Mouse (Mus musculus) limb, embryonic 12.5 days (tissue): ENCODE measurements around the gene Slc34a1. TPM values are rescaled to one million over a fixed set of nuclear protein-coding genes. Genes with fewer than 3 reads are reported as not detected.

Experiments
- ATAC-seq: fragments of 200-750 bp; cut with Nextera tagmentation; 2 replicates; pipeline ENCODE4 v1.8.0; 2017; ENCODE audit warnings: low read depth, moderate TSS enrichment; ENCODE audit not compliant: insufficient number of reproducible peaks, insufficient read depth, low FRiP score, low TSS enrichment
- H3K27ac ChIP-seq: fragments of 300-500 bp; sonication (generic); 2 replicates; pipeline ENCODE4 v1.5.1; 2016; ENCODE audit warnings: mild to moderate bottlenecking, moderate library complexity
- H3K27me3 ChIP-seq: fragments of 300-500 bp; sonication (generic); 2 replicates; pipeline ENCODE4 v1.6.1; 2016; ENCODE audit warnings: mild to moderate bottlenecking, moderate library complexity
- H3K36me3 ChIP-seq: fragments of 300-500 bp; sonication (generic); 2 replicates; pipeline ENCODE4 v1.6.1; 2016; ENCODE audit warnings: mild to moderate bottlenecking, moderate library complexity
- H3K4me1 ChIP-seq: fragments of 300-500 bp; sonication (generic); replicated peaks from 2 replicates; pipeline ENCODE4 v1.6.1; 2016
- H3K4me2 ChIP-seq: fragments of 300-500 bp; sonication (generic); 2 replicates; pipeline ENCODE4 v1.6.1; 2016; ENCODE audit warnings: mild to moderate bottlenecking, moderate library complexity
- H3K4me3 ChIP-seq: fragments of 300-500 bp; sonication (generic); replicated peaks from 2 replicates; pipeline ENCODE4 v1.5.1; 2016; ENCODE audit warnings: mild to moderate bottlenecking
- H3K9ac ChIP-seq: fragments of 300-500 bp; sonication (generic); replicated peaks from 2 replicates; pipeline ENCODE4 v1.6.1; 2016; ENCODE audit warnings: mild to moderate bottlenecking, moderate library complexity
- H3K9me3 ChIP-seq: fragments of 300-500 bp; sonication (generic); 2 replicates; pipeline ENCODE4 v1.6.1; 2016; ENCODE audit warnings: mild to moderate bottlenecking, moderate library complexity
- WGBS: fragments of 180-500 bp; shearing (Covaris S2); methylation state at CpG from one replicate; pipeline ENCODE4 v1.1.7; 2016; 5-methylcytosine and 5-hydroxymethylcytosine counted together
- polyA plus RNA-seq: library from polyadenylated mRNA; unstranded; fragments of >200 nt; fragmentation: Nextera tagmentation; extraction: Ambion mirVana; gene quantifications from 2 replicates; pipeline ENCODE4 v1.2.1, GENCODE M21; 2016

Slc34a1 gene
- not detected in 2 replicates for polyA plus RNA-seq

DNA sequence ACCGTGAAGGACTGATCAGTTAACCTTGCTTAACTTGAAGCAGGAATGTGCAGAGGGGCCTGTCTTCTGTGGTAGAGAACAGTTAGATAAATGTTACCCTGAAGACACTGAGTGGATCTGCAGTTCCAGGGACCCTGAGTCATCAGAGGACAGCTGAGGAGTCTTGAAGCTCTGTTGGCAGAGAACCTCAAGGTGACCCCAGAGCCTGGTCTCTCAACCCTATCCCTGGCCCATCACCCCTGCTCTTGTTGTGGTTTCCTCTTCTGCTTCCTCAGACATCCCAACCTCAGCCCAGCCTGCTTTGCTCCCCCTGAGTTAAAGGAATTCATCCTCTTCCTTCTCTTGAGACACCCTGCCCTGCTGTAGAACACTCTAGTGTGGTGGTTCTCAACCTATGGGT lies at the start of gene Slc34a1:
Gene Slc34a1 (plus strand): TSS at position 100 of the 400 bp plus-strand sequence.
- no peaks in the 10 kb centered on the region for H3K36me3 ChIP-seq
- H3K27me3 ChIP-seq = peaks cover 30% of the 10 kb centered on the region
- H3K9me3 ChIP-seq = no peaks in the 10 kb centered on the region
- no peaks in the 10 kb centered on the region for H3K4me1 ChIP-seq
- H3K4me2 ChIP-seq = no peak within 1 kb of the TSS
- no peak within 1 kb of the TSS for H3K4me3 ChIP-seq
- 85% methylated on average over 1 of the region's 1 CpGs for WGBS
- no peak within 1 kb of the TSS for H3K27ac ChIP-seq
- H3K9ac ChIP-seq = no peak within 1 kb of the TSS
- no peak for ATAC-seq

- H3K9ac ChIP-seq = no peak overlapping the region
- no peaks in the 10 kb centered on the region for H3K27me3 ChIP-seq
- peaks cover 14% of the 10 kb centered on the region for H3K4me1 ChIP-seq
- no peak overlapping the region for H3K27ac ChIP-seq
- peak overlapping the region; percentile 91 for H3K4me2 ChIP-seq
- ATAC-seq = no peak
- peaks cover 48% of the 10 kb centered on the region for H3K36me3 ChIP-seq
- H3K9me3 ChIP-seq = no peaks in the 10 kb centered on the region
- peak overlapping the region; percentile 95 for H3K4me3 ChIP-seq
Observed at GRCm38 (mm10) chr13:55361145-55361544, 36.8 kb upstream of the Slc34a1 start.

- ATAC-seq = 0 out of 2 replicates have a peak, but pooled peaks have one; percentile 6
- Histone ChIP-seq H3K4me1 (peaks cover 14% of the 10 kb centered on the region), H3K4me2 (peak overlapping the region; percentile 91), H3K27me3 (no peaks in the 10 kb centered on the region), H3K4me3 (peak overlapping the region; percentile 95), H3K9me3 (no peaks in the 10 kb centered on the region), H3K9ac (peak overlapping the region; percentile 86), H3K36me3 (peaks cover 40% of the 10 kb centered on the region), H3K27ac (peak overlapping the region; percentile 91)
- 1% methylated on average over 32 of the region's 32 CpGs for WGBS
Observed at GRCm38 (mm10) chr13:55361974-55362452, 36.0 kb upstream of the Slc34a1 start.

GRCm38 (mm10) chr13:55362453-55363060 lies 35.4 kb upstream of the Slc34a1 start, which contains the start of gene Lman2:
Lman2 (minus strand) TSS chr13:55362783.
- peaks cover 14% of the 10 kb centered on the region for H3K4me1 ChIP-seq
- peaks cover 34% of the 10 kb centered on the region for H3K36me3 ChIP-seq
- H3K9me3 ChIP-seq = no peaks in the 10 kb centered on the region
- H3K27ac ChIP-seq = peak within 1 kb of the TSS; percentile 91
- peak within 1 kb of the TSS; percentile 95 for H3K4me3 ChIP-seq
- H3K27me3 ChIP-seq = no peaks in the 10 kb centered on the region
- peak within 1 kb of the TSS; percentile 86 for H3K9ac ChIP-seq
- peak; percentile 98 for ATAC-seq
- H3K4me2 ChIP-seq = peak within 1 kb of the TSS; percentile 91
- WGBS = under 1% methylated on average over 35 of the region's 35 CpGs

DNA sequence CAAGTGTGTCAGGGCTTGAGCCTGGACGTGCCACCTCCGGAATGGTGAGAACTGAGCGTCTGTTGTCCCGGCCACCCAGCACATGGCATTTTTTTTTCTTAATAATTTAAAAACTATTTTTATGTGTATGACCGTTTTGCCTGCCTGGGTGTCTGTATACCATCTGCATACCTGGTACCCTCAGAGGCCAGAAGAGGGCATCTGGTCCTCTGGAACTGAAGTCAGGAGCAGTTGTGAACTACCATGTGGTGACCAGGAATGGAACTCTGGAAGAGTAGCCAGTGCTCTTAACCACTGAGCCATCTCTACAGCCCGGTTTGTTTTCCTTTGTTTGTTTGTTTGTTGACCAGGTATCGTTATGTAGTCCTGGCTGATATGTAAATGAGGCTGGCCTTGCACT lies 29.6 kb upstream of the Slc34a1 start:
- ATAC-seq = no peak
- H3K4me3 ChIP-seq = no peak overlapping the region
- no peak overlapping the region for H3K27ac ChIP-seq
- H3K4me1 ChIP-seq = no peaks in the 10 kb centered on the region
- no peak overlapping the region for H3K4me2 ChIP-seq
- no peaks in the 10 kb centered on the region for H3K36me3 ChIP-seq
- 72% methylated on average over 7 of the region's 7 CpGs for WGBS
- no peaks in the 10 kb centered on the region for H3K9me3 ChIP-seq
- no peak overlapping the region for H3K9ac ChIP-seq
- H3K27me3 ChIP-seq = peaks cover 39% of the 10 kb centered on the region

GRCm38 (mm10) chr13:55369531-55370114 lies 28.4 kb upstream of the Slc34a1 start, which contains the start of gene Rgs14:
Rgs14 (plus strand) TSS chr13:55369732.
- no peak within 1 kb of the TSS for H3K4me2 ChIP-seq
- no peak within 1 kb of the TSS for H3K9ac ChIP-seq
- ATAC-seq = no peak; the same call in 1 of the 2 replicates
- H3K27ac ChIP-seq = no peak within 1 kb of the TSS
- WGBS = 63% methylated on average over 13 of the region's 13 CpGs
- no peaks in the 10 kb centered on the region for H3K4me1 ChIP-seq
- H3K4me3 ChIP-seq = no peak within 1 kb of the TSS
- H3K36me3 ChIP-seq = no peaks in the 10 kb centered on the region
- H3K9me3 ChIP-seq = no peaks in the 10 kb centered on the region
- peaks cover 50% of the 10 kb centered on the region for H3K27me3 ChIP-seq

GRCm38 (mm10) chr13:55370234-55370633 lies 27.8 kb upstream of the Slc34a1 start:
- Histone ChIP-seq H3K4me3 (no peak overlapping the region), H3K9ac (no peak overlapping the region), H3K27ac (no peak overlapping the region), H3K4me2 (no peak overlapping the region), H3K9me3 (no peaks in the 10 kb centered on the region), H3K36me3 (no peaks in the 10 kb centered on the region), H3K27me3 (peaks cover 56% of the 10 kb centered on the region), H3K4me1 (no peaks in the 10 kb centered on the region)
- WGBS = 59% methylated on average over 3 of the region's 3 CpGs
- ATAC-seq = no peak

GRCm38 (mm10) chr13:55371007-55371681 lies 26.8 kb upstream of the Slc34a1 start:
- no peak for ATAC-seq
- Histone ChIP-seq H3K4me2 (no peak overlapping the region), H3K36me3 (no peaks in the 10 kb centered on the region), H3K9me3 (no peaks in the 10 kb centered on the region), H3K9ac (no peak overlapping the region), H3K27ac (no peak overlapping the region), H3K4me3 (no peak overlapping the region), H3K27me3 (peaks cover 64% of the 10 kb centered on the region), H3K4me1 (no peaks in the 10 kb centered on the region)
- WGBS = 68% methylated on average over 8 of the region's 8 CpGs

DNA sequence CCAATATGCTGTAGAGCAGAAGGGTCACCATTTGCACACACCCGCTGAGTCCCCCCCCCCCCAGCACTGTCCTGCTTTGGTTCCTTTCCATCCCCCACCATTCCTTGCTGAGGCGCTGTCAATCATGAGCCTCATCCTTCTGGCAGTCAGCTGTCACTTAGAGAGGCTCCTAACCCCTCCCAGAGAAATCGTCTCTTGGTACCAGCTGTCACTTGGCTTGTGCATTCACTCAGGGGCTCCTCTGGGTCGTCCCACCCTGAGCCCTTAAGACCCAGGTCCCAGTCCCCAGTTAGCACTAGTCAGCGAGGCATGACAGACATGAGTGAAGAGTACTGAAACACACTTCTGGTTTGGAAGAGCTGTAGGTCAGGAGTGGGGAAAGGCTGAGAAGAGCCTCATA lies 26.2 kb upstream of the Slc34a1 start:
- Histone ChIP-seq H3K27ac (no peak overlapping the region), H3K9ac (no peak overlapping the region), H3K9me3 (no peaks in the 10 kb centered on the region), H3K36me3 (no peaks in the 10 kb centered on the region), H3K4me3 (no peak overlapping the region), H3K4me1 (no peaks in the 10 kb centered on the region), H3K27me3 (peaks cover 68% of the 10 kb centered on the region), H3K4me2 (no peak overlapping the region)
- no peak for ATAC-seq
- WGBS = 57% methylated on average over 5 of the region's 5 CpGs

GRCm38 (mm10) chr13:55374206-55374924 lies 23.6 kb upstream of the Slc34a1 start:
- WGBS = 49% methylated on average over 6 of the region's 6 CpGs
- ATAC-seq = no peak
- Histone ChIP-seq H3K4me1 (peaks cover 7% of the 10 kb centered on the region; the same call in 1 of the 2 replicates), H3K4me2 (no peak overlapping the region), H3K27ac (no peak overlapping the region), H3K36me3 (no peaks in the 10 kb centered on the region), H3K9me3 (no peaks in the 10 kb centered on the region), H3K4me3 (no peak overlapping the region), H3K27me3 (peaks cover 87% of the 10 kb centered on the region), H3K9ac (no peak overlapping the region)

DNA sequence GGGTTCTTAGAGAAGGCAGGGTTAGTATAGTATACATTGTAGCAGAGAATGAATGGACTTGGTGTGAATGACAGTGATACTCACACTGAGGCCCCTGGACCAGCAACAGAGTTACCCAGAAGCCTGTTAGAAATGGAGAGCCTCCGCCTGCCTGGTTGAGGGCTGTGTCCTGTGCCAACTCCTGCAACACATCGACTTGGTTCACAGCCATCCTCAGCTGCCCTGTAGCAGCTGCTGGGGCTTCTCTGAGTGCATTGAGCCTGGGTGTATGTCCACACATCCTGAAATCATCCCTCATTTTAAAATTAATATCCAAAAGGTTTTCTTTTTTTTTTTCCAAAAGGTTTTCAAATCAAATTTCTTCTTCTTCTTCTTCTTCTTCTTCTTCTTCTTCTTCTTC lies 22.1 kb upstream of the Slc34a1 start:
- H3K4me2 ChIP-seq = no peak overlapping the region
- no peak overlapping the region for H3K4me3 ChIP-seq
- H3K9me3 ChIP-seq = no peaks in the 10 kb centered on the region
- peaks cover 91% of the 10 kb centered on the region for H3K27me3 ChIP-seq
- no peak overlapping the region for H3K27ac ChIP-seq
- no peak for ATAC-seq
- H3K36me3 ChIP-seq = no peaks in the 10 kb centered on the region
- no peak overlapping the region for H3K9ac ChIP-seq
- peaks cover 8% of the 10 kb centered on the region; the same call in 1 of the 2 replicates for H3K4me1 ChIP-seq
- WGBS = 78% methylated on average over 2 of the region's 2 CpGs
